Mouse (Mus musculus) liver, embryonic 14.5 days (tissue): ENCODE measurements around the gene Diaph2. TPM values are rescaled to one million over a fixed set of nuclear protein-coding genes. Genes with fewer than 3 reads are reported as not detected.

Source experiments
- ATAC-seq: fragments of 200-750 bp; cut with Nextera tagmentation; 2 replicates; pipeline ENCODE4 v1.8.0; 2017; ENCODE audit warnings: moderate number of reproducible peaks, mild to moderate bottlenecking, moderate library complexity; ENCODE audit not compliant: insufficient read depth
- DNase-seq, 3 experiments: peaks; one replicate each; pipeline ENCODE4 v3.0.0-alpha.2; 2012 to 2013; ENCODE audit warnings: low read depth in 3 of 3, low spot score in 3 of 3
- H3K27ac ChIP-seq: fragments of 300-500 bp; sonication (generic); 2 replicates; pipeline ENCODE4 v1.5.1; 2014; ENCODE audit warnings: moderate library complexity, mild to moderate bottlenecking, control low read depth, inconsistent platforms
- H3K27me3 ChIP-seq: fragments of 300-500 bp; sonication (generic); 2 replicates; pipeline ENCODE4 v1.6.1; 2014; ENCODE audit warnings: mild to moderate bottlenecking, low read length, moderate library complexity; ENCODE audit not compliant: control insufficient read depth, insufficient read depth
- H3K36me3 ChIP-seq: fragments of 300-500 bp; sonication (generic); replicated peaks from 2 replicates; pipeline ENCODE4 v1.6.1; 2014; ENCODE audit warnings: low read depth; ENCODE audit not compliant: control insufficient read depth, insufficient read depth
- H3K4me1 ChIP-seq, 2 experiments: fragments of 200-500 bp in 1 of 2; fragments of 300-500 bp in 1 of 2; sonication (generic) in 1 of 2; replicated peaks; 2 replicates each; pipeline ENCODE4 v1.6.1; 2012 to 2014; ENCODE audit warnings: antibody characterized with exemption in 1 of 2, inconsistent platforms in 1 of 2, low read length in 1 of 2; ENCODE audit not compliant: control insufficient read depth in 2 of 2, insufficient read depth in 2 of 2
- H3K4me2 ChIP-seq: fragments of 300-500 bp; sonication (generic); 2 replicates; pipeline ENCODE4 v1.6.1; 2014; ENCODE audit warnings: low read depth, mild to moderate bottlenecking, control low read depth, moderate library complexity
- H3K4me3 ChIP-seq, 2 experiments: fragments of 200-500 bp in 1 of 2; fragments of 300-500 bp in 1 of 2; sonication (generic) in 1 of 2; 2 replicates each; pipeline ENCODE4 v1.5.1; 2012 to 2014; ENCODE audit warnings: low read depth in 2 of 2, low read length in 2 of 2, mild to moderate bottlenecking in 2 of 2, control low read depth in 1 of 2, inconsistent platforms in 1 of 2, moderate library complexity in 1 of 2; ENCODE audit not compliant: insufficient read depth in 1 of 2
- H3K9ac ChIP-seq: fragments of 300-500 bp; sonication (generic); replicated peaks from 2 replicates; pipeline ENCODE4 v1.6.1; 2014; ENCODE audit warnings: mild to moderate bottlenecking, control low read depth, moderate library complexity
- H3K9me3 ChIP-seq: fragments of 300-500 bp; sonication (generic); 2 replicates; pipeline ENCODE4 v1.6.1; 2016; ENCODE audit warnings: low read length, mixed read lengths; ENCODE audit not compliant: control insufficient read depth
- CTCF ChIP-seq: IDR thresholded peaks from 2 replicates; pipeline ENCODE4 v1.5.1; 2016; ENCODE audit warnings: antibody characterized with exemption, low read depth, control low read depth
- EP300 ChIP-seq: IDR thresholded peaks from 2 replicates; pipeline ENCODE4 v1.6.1; 2016; ENCODE audit warnings: antibody characterized with exemption, low read depth
- WGBS: fragments of 180-500 bp; shearing (Covaris S2); extraction: QIAGEN DNeasy Blood & Tissue Kit; methylation state at CpG from one replicate; pipeline ENCODE4 v1.1.7; 2014; ENCODE audit not compliant: insufficient replicate concordance; 5-methylcytosine and 5-hydroxymethylcytosine counted together
- polyA plus RNA-seq, 2 experiments: library from polyadenylated mRNA; depleted of rRNA in 1 of 2; stranded (reverse) in 1 of 2; unstranded in 1 of 2; fragments of >200 nt; fragmentation: Nextera tagmentation in 1 of 2; extraction: Ambion mirVana in 1 of 2; gene quantifications; 2 replicates each; pipeline versions ENCODE4 v1.2.1 to v1.2.3; 2012 to 2014

Gene Diaph2
- polyA plus RNA-seq, 2 experiments: 0.68 to 0.88 TPM

DNA sequence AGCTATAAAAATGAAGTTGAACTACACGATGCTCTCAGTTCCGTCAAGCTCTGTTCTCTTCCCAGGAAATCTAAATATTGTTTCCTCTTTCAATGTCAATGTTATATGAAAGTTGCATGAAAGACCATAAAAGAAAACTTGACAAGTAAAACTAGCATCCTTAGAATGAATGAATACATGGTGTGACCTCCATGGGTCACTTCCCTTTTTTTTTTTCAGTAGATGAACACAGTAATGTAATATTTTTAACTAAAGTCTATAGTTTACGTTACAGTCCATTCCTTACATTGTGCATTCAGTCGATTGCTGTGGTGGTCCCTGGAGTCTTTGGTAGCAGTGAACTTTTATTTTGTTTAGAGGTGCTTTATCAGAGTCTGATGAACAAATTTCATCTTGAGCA lies 462.7 kb downstream of the Diaph2 start:
- no peak overlapping the region for H3K4me2 ChIP-seq
- DNase-seq (no peak), ATAC-seq (no peak)
- H3K4me3 ChIP-seq: no peak overlapping the region
- no peak overlapping the region for H3K27ac ChIP-seq
- 40% methylated on average over 4 of the region's 4 CpGs for WGBS
- H3K4me1 ChIP-seq: no peaks in the 10 kb centered on the region
- TF ChIP-seq EP300 (no peak), CTCF (no peak)
- no peak overlapping the region for H3K9ac ChIP-seq
- no peaks in the 10 kb centered on the region for H3K36me3 ChIP-seq
- H3K9me3 ChIP-seq: no peaks in the 10 kb centered on the region
- H3K27me3 ChIP-seq: no peaks in the 10 kb centered on the region

- Histone ChIP-seq H3K36me3 (no peaks in the 10 kb centered on the region), H3K4me2 (no peak overlapping the region), H3K4me3 (no peak overlapping the region), H3K27ac (no peak overlapping the region), H3K9ac (no peak overlapping the region), H3K4me1 (no peaks in the 10 kb centered on the region), H3K9me3 (no peaks in the 10 kb centered on the region), H3K27me3 (no peaks in the 10 kb centered on the region)
- DNase-seq: peak in 1 of 3 experiments; percentile 0
- 17% methylated on average over 4 of the region's 4 CpGs for WGBS
- no peak for TF ChIP-seq EP300
- no peak for TF ChIP-seq CTCF
- ATAC-seq: peak; percentile 59; the same call in 1 of the 2 replicates
These were observed 463.2 kb downstream of the Diaph2 start for GRCm38 (mm10) chrX:130212759-130213158.

GRCm38 (mm10) chrX:130230045-130230444 lies 480.5 kb downstream of the Diaph2 start:
- Histone ChIP-seq H3K27ac (no peak overlapping the region), H3K4me2 (no peak overlapping the region), H3K4me1 (no peaks in the 10 kb centered on the region), H3K9me3 (no peaks in the 10 kb centered on the region), H3K4me3 (no peak overlapping the region), H3K27me3 (no peaks in the 10 kb centered on the region), H3K9ac (no peak overlapping the region), H3K36me3 (no peaks in the 10 kb centered on the region)
- TF ChIP-seq CTCF (no peak), EP300 (no peak)
- ATAC-seq: no peak
- no peak for DNase-seq
- 55% methylated on average over 1 of the region's 1 CpGs for WGBS

DNA sequence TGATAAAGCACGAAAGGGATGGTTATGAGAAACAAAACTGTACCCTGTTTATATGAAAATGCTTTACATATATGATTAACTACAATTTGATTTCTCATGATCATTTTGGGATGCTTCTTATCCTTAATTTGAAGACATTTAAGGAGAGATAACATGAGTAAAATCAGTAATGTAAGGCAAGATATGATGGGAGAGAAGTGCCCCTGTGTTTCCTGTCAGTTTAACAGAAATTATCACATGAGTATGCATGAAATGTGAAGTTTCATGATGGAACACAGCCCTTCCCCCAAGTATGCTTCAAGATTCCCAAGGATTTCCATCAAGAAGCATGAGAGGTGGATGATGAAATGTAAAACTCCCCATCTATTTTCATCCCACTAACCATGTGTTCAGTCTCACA lies 485.6 kb downstream of the Diaph2 start:
- TF ChIP-seq CTCF (no peak), EP300 (no peak)
- 52% methylated on average over 1 of the region's 1 CpGs for WGBS

DNA sequence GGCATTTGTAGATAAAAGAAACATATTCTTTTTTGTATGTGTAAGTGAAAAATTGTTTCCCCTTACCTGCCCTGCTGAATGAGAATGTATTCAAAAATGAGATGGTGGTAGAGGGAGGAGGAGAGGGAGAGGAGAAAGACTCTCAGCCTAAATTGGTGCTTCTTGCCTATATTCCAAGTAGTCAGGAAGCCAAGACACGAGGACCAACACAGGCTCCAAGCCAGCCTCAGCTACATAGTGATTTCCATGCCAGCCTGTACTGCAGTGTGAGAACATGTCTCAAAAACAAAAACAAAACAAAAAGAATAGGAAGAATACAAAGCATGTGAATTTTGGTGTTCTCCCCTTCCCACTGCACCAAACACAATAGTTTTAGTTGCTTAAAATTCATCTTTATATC lies 497.1 kb downstream of the Diaph2 start:
- 57% methylated on average over 1 of the region's 1 CpGs for WGBS
- Histone ChIP-seq H3K9me3 (no peaks in the 10 kb centered on the region), H3K36me3 (no peaks in the 10 kb centered on the region), H3K4me2 (no peak overlapping the region), H3K4me3 (no peak overlapping the region), H3K27ac (no peak overlapping the region), H3K27me3 (no peaks in the 10 kb centered on the region), H3K4me1 (no peaks in the 10 kb centered on the region), H3K9ac (no peak overlapping the region)
- ATAC-seq (no peak), DNase-seq (no peak)
- TF ChIP-seq CTCF (no peak), EP300 (no peak)

More for the DNA sequence above, 485.6 kb downstream of the Diaph2 start:
- Histone ChIP-seq H3K27me3 (no peaks in the 10 kb centered on the region), H3K36me3 (no peaks in the 10 kb centered on the region), H3K4me2 (no peak overlapping the region), H3K9ac (no peak overlapping the region), H3K4me1 (no peaks in the 10 kb centered on the region), H3K4me3 (no peak overlapping the region), H3K27ac (no peak overlapping the region), H3K9me3 (no peaks in the 10 kb centered on the region)
- ATAC-seq: no peak
- DNase-seq: no peak
